Mouse (Mus musculus): ENCODE measurements around the gene Sipa1l1. TPM values are rescaled to one million over a fixed set of nuclear protein-coding genes. Genes with fewer than 3 reads are reported as not detected.
A peak's percentile ranks its signal among the peaks of the same experiment; 100 is the strongest.

The Sipa1l1 gene
- polyA plus RNA-seq, 2 experiments from 2014 or later, result 28.7 to 36.1 TPM

- ATAC-seq, result peak; percentile 77
Measured at GRCm38 (mm10) chr12:82394118-82394861, 225.2 kb downstream of the Sipa1l1 start.

GRCm38 (mm10) chr12:82395194-82395593, 226.1 kb downstream of the Sipa1l1 start:
- no peak for ATAC-seq

- no peak for ATAC-seq
Measured at GRCm38 (mm10) chr12:82397193-82397592, 228.1 kb downstream of the Sipa1l1 start.

DNA sequence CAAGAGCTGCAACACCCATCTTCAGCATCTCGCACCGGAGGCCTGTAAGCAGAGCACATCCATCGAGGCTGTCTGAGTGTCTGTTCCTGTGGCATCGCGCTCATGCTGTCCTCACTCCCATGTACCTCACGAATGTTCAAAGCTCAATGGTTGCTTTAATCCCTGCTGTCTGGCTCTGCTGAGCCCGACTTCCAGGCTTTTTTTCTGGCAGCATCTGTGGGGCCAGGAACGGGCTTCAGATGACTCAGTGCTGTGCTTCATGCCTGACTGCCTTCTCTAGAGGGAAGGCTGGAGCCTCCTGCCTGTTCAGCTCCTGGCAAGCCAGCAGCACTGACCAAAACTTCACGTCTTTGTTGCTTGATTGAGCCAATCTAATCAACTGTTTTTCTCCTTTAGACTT, 228.6 kb downstream of the Sipa1l1 start:
- ATAC-seq, result no peak

- no peak for ATAC-seq
Measured at GRCm38 (mm10) chr12:82398926-82399325, 229.8 kb downstream of the Sipa1l1 start.

DNA sequence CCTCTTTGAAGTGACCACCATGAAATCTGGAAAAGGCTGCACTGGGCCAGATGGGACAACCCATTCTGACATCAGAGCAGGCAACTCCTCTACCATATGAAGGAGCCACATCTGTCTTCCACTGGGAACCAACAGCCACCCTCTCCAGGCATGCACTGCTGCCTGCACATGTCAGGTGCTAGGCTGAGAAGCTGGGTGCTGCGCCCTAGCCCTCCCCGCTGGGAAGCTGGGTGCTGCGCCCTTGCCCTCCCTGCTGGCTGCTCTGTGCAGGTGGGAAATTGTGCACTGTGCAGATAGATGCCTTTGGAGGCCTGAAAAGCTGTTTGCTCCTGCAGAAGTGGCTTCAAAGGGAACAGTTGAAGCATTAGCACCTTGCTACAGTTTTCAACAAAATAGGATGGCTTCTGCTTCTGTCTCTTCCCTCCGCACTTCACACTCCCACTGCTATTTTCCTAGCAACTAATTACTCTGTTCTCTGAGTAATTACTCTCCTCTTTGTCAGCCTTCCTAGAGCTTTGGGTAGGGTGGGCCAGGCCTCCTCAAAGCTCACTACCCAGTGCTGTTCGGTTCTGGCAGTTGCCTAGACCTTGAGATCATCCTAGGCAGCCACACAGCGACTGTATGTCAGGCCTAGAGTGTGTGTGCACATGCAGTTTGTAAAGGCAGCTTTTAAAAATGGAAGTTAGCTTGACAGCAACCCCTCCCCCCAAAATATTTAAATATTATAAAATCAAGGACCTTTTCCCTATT, 231.0 kb downstream of the Sipa1l1 start:
- ATAC-seq, result no peak

- ATAC-seq, result no peak
Measured at GRCm38 (mm10) chr12:82400783-82401182, 231.7 kb downstream of the Sipa1l1 start.

DNA sequence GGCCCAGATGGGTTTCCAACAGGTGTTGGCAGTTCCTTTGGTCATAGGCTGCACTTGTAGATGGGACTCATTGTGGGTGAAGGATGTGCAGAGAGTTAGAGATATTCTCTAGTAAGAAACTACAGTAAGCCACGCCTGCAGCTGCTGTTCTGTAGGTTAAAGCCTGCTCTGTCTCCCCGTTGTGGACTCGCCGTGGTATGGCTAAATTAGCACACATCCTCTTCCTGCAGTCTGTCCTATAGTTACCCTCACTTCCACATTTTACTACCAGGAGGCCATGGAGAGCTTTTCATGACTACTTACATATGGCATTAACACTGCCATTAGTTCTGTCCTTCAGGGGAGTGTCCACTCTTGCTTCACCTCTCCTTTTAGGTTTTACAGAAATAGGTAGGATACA, 232.3 kb downstream of the Sipa1l1 start:
- ATAC-seq, result no peak

GRCm38 (mm10) chr12:82402635-82403034, 233.5 kb downstream of the Sipa1l1 start:
- ATAC-seq, result no peak

- no peak for ATAC-seq
Measured at GRCm38 (mm10) chr12:82407531-82408255, 238.6 kb downstream of the Sipa1l1 start.

GRCm38 (mm10) chr12:82408486-82408885, 239.4 kb downstream of the Sipa1l1 start:
- no peak for ATAC-seq

DNA sequence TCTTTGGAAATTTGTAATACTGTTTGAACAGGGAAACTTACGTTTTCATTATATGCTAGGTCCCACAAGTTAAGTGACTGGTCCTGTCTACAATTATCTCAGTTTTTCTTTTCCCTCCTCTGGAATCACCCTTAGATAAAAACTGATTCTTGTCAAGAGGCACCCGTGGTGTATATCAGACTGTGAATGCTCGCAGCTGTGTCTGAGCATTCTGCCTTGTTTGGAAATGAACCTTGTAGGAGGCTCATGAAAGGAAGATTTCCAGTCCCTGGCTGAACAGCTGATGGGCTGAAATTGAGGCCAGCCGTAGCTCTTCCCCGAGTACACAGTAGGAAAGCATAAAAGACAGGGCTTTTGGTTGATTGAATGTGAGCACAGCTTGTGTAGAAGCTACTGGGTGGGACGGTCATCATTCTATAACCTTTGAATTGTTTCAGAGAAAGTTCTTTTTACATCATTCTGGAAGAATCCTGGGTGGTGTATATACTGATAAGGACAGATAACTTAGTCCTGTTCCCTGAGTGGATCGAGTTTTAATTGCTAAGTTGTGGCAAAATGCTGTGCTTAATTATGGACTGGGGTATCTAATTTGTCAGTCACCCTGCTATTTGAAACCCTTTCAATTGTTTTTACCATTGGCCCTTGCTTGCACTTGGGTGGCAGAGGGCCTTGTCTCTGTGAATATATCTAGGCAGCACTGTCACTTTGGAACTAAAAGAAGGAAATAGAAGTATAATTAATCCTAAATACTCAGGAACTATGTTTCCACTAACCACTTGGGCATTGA, 240.8 kb downstream of the Sipa1l1 start:
- no peak for ATAC-seq

DNA sequence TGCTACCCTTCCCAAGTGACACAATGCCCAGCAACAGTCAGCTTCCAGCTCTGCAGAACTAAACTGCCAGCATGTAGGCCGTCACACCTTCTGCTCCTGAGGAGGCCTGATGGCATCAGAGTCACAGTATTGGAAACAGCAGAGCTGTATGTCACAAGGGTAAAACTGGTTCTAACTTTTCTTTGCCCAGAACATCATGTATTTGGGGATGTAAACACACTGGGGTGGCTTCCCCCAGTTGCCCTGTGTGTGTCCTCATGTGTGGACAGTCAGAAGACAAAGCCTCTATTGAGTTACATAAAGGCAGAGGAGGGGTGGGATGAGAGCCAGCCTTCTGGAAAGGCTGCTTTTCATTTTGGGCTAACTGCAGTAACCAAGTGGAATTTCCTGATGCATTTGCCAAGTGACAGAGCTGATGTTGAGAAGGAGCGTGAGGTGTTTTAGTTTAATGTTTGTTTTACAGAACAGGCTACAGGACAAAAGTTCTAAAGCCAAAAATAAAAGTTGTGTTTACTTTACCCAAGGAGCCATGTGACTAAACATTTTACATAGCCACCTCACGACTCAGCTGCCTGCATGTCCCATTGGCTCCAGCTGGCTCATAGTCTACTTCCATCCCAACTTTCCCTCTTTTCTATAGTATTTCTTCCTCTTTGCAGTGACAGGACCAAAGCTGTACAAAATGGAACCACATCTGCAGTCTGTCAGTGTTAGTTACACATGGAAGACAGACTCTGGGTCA, 243.3 kb downstream of the Sipa1l1 start:
- ATAC-seq, result no peak

GRCm38 (mm10) chr12:82415690-82416364, 246.7 kb downstream of the Sipa1l1 start:
- ATAC-seq, result no peak

GRCm38 (mm10) chr12:82419027-82419426, 249.9 kb downstream of the Sipa1l1 start:
- no peak for ATAC-seq

DNA sequence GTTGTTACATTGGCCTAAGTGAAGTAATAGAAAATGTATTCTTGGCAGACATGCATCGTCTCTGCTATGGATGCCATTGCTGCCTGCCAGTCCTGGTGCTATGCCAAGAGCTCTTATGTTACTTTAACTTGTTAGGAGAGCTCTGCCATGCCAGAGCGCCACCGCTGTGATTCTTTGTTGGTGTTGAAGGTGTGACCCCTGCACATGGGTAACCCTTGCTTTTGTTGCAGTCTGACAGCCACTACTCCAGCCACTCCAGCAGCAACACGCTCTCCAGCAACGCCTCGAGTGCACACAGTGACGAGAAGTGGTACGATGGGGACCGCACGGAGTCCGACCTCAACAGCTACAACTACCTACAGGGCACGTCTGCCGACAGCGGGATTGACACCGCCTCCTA, 255.7 kb downstream of the Sipa1l1 start:
- no peak for ATAC-seq

- no peak for ATAC-seq
Measured at GRCm38 (mm10) chr12:82425853-82426252, 256.7 kb downstream of the Sipa1l1 start.

- ATAC-seq, result no peak
Measured at GRCm38 (mm10) chr12:82427416-82427815, 258.3 kb downstream of the Sipa1l1 start.

DNA sequence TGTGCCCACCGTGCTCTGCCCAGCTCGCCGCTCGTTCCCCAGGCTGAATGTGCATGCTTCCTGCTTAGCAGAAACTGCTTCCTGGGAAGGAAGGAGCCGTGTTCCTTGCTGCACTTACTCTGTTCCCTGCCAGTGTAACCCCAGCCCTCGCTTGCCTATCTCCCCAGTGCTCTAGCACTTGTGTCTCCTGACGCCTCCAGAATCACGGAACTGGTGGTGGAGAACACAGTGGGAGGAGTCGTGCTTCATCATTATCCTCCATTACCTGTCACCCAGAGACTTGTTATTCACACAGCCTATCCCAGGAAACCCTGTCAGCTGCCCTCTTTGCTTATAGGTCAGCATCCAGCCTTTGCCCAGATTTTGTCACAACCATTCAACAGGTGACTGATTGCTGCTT, 259.3 kb downstream of the Sipa1l1 start:
- no peak for ATAC-seq

- no peak for ATAC-seq
Measured at GRCm38 (mm10) chr12:82433311-82433710, 264.2 kb downstream of the Sipa1l1 start.

GRCm38 (mm10) chr12:82434591-82434990, 265.5 kb downstream of the Sipa1l1 start:
- no peak for ATAC-seq
